In the genomic region with DNA sequence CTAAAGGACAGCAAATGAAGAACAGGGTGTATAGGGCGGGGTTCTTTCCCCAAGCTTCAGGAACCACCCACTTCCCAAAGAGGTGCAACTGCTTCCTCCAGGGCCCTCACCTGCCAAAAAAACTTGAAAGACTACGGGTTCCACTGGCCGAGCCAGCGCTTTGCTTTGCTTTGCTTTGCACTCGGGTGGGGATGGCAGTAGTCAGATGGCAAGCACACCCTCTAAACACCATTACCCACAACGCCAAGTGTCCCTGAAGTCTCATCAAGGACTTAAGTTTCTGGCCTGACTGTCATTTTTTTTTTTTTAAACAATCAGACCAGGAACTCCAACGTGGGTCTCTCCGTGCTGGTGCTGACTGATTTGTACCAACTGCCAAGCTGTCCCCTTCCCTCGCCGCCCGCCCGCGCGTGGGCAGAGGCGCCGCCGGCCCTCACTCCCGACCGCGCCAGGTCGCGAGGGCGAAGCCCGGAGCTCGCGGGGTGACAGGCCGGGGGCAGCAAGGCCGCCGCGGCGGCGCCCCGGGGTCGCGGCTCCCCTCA, we compare ENCODE assay signal across 8 mouse cellular contexts. TPM values are rescaled to one million over a fixed set of nuclear protein-coding genes. Genes with fewer than 3 reads are reported as not detected.
A peak's percentile ranks its signal among the peaks of the same experiment; 100 is the strongest.
DNase-seq lines count a peak whose midpoint lies in the region; ATAC-seq lines count a peak whose summit lies in the region.

No protein-coding gene starts in this region.

- no peaks in the 10 kb centered on the region for H3K9me3 ChIP-seq in embryonic facial prominence, embryonic 14.5 days (ENCODE audit: control insufficient read depth, low read length)
- no peaks in the 10 kb centered on the region for H3K9me3 ChIP-seq in heart, embryonic 14.5 days (ENCODE audit: control insufficient read depth, low read length)

- ATAC-seq in embryonic facial prominence, embryonic 14.5 days (ENCODE audit: low read depth), result peak; percentile 41
- peak; percentile 44; the same call in 1 of the 2 replicates for ATAC-seq in heart, embryonic 14.5 days (ENCODE audit: insufficient number of reproducible peaks, insufficient read depth, low FRiP score, low read depth)

- peak; percentile 56 to 88 for DNase-seq in adrenal gland, adult (ENCODE audit: inconsistent age in 2 of 2, low spot score in 1 of 2)
- DNase-seq in adrenal gland, adult 2 months, result no peak
- DNase-seq in T-cell, adult 2 months (ENCODE audit: low spot score), result peak; percentile 41
- peak; percentile 39 for DNase-seq in embryonic facial prominence, embryonic 14.5 days (ENCODE audit: low spot score)
- DNase-seq in kidney, postnatal 14 days, result peak; percentile 49
- DNase-seq in lung, postnatal 14 days, result peak; percentile 27
- DNase-seq in skeletal muscle tissue, adult 2 months (ENCODE audit: low read depth, low spot score), result peak; percentile 38

- no peaks in the 10 kb centered on the region for H3K36me3 ChIP-seq in embryonic facial prominence, embryonic 14.5 days (ENCODE audit: control insufficient read depth, insufficient read depth, low read length)
- H3K36me3 ChIP-seq in heart, embryonic 14.5 days (ENCODE audit: control insufficient read depth, insufficient read depth, low read length), result no peaks in the 10 kb centered on the region

- peak overlapping the region; percentile 70 for H3K4me2 ChIP-seq in embryonic facial prominence, embryonic 14.5 days (ENCODE audit: low read depth, low read length)
- peak overlapping the region; percentile 75 for H3K4me2 ChIP-seq in heart, embryonic 14.5 days (ENCODE audit: low read length)

- peak overlapping the region; percentile 91 for H3K4me3 ChIP-seq in embryonic facial prominence, embryonic 14.5 days (ENCODE audit: low read depth, low read length)
- peak overlapping the region; percentile 90 for H3K4me3 ChIP-seq in heart, embryonic 14.5 days (ENCODE audit: control insufficient read depth in 1 of 2, insufficient read depth in 1 of 2, low read depth in 1 of 2, low read length in 2 of 2)

- H3K9ac ChIP-seq in embryonic facial prominence, embryonic 14.5 days (ENCODE audit: low read depth, low read length), result peak overlapping the region; percentile 88
- peak overlapping the region; percentile 92 for H3K9ac ChIP-seq in heart, embryonic 14.5 days (ENCODE audit: low read length)

- WGBS in embryonic facial prominence, embryonic 14.5 days, result 1% methylated on average over 35 of the region's 35 CpGs
- 2% methylated on average over 35 of the region's 35 CpGs for WGBS in heart, embryonic 14.5 days

- H3K27ac ChIP-seq in embryonic facial prominence, embryonic 14.5 days (replicated peaks; ENCODE audit: low read depth, low read length), result peak overlapping the region; percentile 96
- peak overlapping the region; percentile 88 for H3K27ac ChIP-seq in heart, embryonic 14.5 days (replicated peaks in 1 of 2; ENCODE audit: control insufficient read depth in 1 of 2, insufficient read depth in 1 of 2, low read depth in 2 of 2, low read length in 2 of 2)

- peaks cover 8% of the 10 kb centered on the region for H3K4me1 ChIP-seq in embryonic facial prominence, embryonic 14.5 days (ENCODE audit: control insufficient read depth, insufficient read depth, low read length)
- H3K4me1 ChIP-seq in heart, embryonic 14.5 days (ENCODE audit: control insufficient read depth in 2 of 2, insufficient read depth in 2 of 2, low read length in 2 of 2), result peaks cover 0 to 13% of the 10 kb centered on the region in 2 experiments; a peak in 2 of 4 replicates

- no peaks in the 10 kb centered on the region for H3K27me3 ChIP-seq in embryonic facial prominence, embryonic 14.5 days (replicated peaks; ENCODE audit: control insufficient read depth, insufficient read depth, low read length)
- no peaks in the 10 kb centered on the region for H3K27me3 ChIP-seq in heart, embryonic 14.5 days (ENCODE audit: control insufficient read depth, insufficient read depth, low read length)

RNA-seq across cellular contexts. Expression of gene Ralgapa1, which starts 0.8 kb away (rescaled TPM):
- 10 to 100 TPM; 52.5 to 83.6 TPM for total RNA-seq in adrenal gland, adult 2 months (2021)
- polyA plus RNA-seq in adrenal gland, adult 2 months (2012; rRNA removed), result 22.2 and 22.7 TPM in 2 replicates
- polyA plus RNA-seq in embryonic facial prominence, embryonic 14.5 days (2014; fragmentation: Nextera tagmentation; extraction: Ambion mirVana), result 20.8 and 21.5 TPM in 2 replicates
- polyA plus RNA-seq in heart, embryonic 14.5 days (2014; fragmentation: Nextera tagmentation; extraction: Ambion mirVana), result 21.5 and 23.1 TPM in 2 replicates

RNA-seq across cellular contexts. Expression of gene Brms1l, which starts 15.9 kb away (rescaled TPM):
- 10 to 100 TPM; 36.3 to 39.8 TPM for total RNA-seq in adrenal gland, adult 2 months (2021)
- polyA plus RNA-seq in adrenal gland, adult 2 months (2012; rRNA removed), result 5.1 and 5.6 TPM in 2 replicates
- polyA plus RNA-seq in embryonic facial prominence, embryonic 14.5 days (2014; fragmentation: Nextera tagmentation; extraction: Ambion mirVana), result 31.7 and 38.7 TPM in 2 replicates
- polyA plus RNA-seq in heart, embryonic 14.5 days (2014; fragmentation: Nextera tagmentation; extraction: Ambion mirVana), result 22.9 and 24.3 TPM in 2 replicates
